Mouse (Mus musculus) lung, adult 2 months (tissue): ENCODE data around the gene Wnk2.

Experiments used
- CTCF ChIP-seq: fragments of 200-500 bp; IDR thresholded peaks from 2 replicates; pipeline ENCODE4 v1.5.1; 2011; ENCODE audit warnings: mild to moderate bottlenecking, low read length, control low read depth; ENCODE audit not compliant: insufficient read depth
- POLR2A ChIP-seq: fragments of 200-500 bp; IDR thresholded peaks from 2 replicates; pipeline ENCODE4 v1.6.1; 2011; ENCODE audit warnings: low read depth, mild to moderate bottlenecking, control low read depth, low read length, borderline replicate concordance; ENCODE audit errors: extremely low read depth

DNA sequence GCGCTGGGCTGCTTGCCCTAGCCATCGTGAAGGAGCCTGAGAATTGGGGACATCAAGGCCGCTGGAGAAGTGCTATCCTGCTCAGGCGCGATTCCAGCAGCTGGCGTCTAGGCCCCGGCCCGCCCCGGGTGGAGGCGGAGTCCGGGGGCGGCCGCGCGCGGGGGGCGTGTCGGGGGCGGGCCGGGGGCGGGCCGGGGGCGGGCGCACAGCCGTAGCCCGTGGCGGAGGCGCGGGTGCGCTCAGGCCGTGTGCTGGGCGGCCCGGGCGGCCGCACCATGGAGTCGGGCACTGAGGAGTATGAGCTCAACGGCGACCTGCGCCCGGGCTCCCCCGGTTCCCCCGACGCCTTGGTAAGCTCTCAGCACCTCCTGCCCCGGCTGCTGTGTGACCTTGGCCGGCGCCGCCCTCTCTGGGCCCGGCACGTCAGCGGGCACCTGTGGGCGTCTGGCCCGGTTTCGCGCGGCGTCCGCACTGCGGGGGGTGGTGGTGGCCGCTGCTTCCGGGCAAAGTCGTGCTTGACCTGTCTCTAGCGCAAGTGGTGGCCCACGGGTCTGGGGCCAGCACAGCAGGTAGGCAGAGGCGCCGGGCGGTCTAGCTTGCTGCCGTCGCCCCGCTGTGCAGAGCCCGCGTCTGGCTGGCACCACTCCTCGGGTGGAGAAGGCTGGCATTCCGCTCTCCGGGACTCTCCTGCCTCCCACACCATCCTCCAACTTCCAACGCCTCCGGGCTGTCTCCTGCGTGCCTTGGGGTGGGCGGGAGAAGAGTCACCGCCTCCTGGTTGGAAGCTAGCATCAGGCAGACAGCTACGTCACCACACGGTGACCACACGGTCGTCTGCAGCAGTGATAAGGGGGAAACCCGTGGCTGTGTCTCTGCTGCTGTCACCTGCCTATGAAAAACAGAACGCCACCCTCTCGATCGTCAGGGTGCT lies 39.7 kb upstream of the Wnk2 start, which contains the start of gene Ninj1:
- TF ChIP-seq CTCF (no peak), POLR2A (peak; percentile 84)
